Mouse (Mus musculus): ENCODE data around the gene Coro1c.
A peak's percentile ranks its signal among the peaks of the same experiment; 100 is the strongest.

Gene Coro1c

GRCm38 (mm10) chr5:113857631-113858030 lies 50.9 kb downstream of the Coro1c start:
- no peak for DNase-seq (ENCODE audit: low spot score in 2 of 2)

DNA sequence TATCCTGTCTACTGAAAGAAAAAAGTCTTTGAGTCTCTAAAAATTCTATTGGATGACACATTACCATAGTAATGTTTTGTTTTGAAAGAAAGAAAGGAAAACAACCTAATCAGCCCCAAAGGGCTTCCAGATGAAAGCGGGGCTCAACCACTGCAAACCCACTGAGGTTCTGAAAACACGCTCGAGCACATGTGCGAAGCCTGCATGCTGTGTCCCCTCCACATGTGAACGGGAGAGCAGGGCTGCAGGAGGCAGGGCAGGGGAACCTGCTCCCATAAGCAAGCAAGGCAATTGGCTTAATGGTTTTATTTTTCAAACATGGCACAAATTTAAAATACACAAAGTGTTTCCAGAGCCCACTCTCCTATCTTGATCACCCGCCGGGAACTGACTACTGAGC lies 51.9 kb downstream of the Coro1c start:
- DNase-seq (ENCODE audit: low spot score in 2 of 2) = no peak

DNA sequence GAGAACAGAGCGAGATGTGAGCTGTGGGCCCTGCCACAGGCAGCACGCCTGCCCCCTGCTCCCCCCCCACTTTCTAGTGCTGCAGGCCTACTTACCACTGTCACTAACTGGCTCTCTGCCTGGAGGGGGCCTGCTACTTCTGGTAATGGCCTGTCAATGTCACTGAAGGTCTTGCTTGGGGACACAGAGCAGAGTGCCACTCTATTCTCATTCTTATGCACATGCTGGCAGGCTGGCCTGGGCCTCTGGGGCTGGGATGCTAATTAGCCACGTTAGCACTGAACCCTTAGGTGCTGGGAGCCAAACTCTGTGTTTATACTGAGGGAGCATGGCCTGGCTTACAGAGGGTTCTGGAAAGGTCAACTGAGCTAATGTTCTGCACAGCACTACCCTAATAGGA lies 52.9 kb downstream of the Coro1c start:
- DNase-seq (ENCODE audit: low spot score in 2 of 2) = no peak

DNA sequence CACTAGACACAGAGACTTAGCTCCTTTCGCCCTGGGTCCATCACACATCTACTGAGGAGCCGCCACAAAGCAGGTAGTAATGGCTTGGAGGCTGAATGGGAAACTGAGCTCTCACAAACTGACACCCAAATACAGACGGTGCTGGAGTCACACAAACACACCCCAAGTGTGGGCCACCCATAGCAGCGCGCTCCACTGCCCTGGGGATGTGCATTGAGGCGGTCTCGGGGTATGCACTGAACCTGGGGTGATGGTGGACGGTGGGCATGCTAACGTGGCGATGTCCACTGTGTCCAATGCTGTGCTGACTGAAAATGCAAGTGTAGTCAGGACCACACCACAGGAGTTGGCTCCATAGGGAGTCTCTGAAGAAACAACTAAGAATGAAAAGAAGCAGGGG lies 53.4 kb downstream of the Coro1c start:
- DNase-seq (ENCODE audit: low spot score in 2 of 2) = no peak

- peak; percentile 70 to 85 for DNase-seq (ENCODE audit: low spot score in 2 of 2)
Measured at GRCm38 (mm10) chr5:113854494-113854893, 54.1 kb downstream of the Coro1c start.

- no peak for DNase-seq (ENCODE audit: low spot score in 2 of 2)
Measured at GRCm38 (mm10) chr5:113853541-113853940, 55.0 kb downstream of the Coro1c start.

DNA sequence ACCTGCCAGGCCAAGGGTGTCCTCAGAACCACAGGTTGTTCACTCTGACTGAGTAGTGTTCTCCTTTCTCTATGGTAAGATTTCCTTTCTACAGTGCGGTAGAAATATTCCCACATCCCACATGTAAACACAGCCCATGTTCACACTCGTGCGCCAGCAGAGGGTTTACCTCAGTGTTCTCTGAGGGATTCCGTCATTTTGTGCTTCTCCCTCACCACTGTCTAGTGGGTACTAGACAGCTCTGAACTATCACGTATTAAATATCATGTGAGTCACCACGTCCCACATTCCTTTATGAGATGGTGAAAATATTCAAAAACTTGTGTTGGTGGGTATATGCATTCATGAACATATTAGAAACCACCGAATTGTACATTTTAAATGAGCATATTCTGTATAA lies 56.1 kb downstream of the Coro1c start:
- DNase-seq (ENCODE audit: low spot score in 2 of 2) = no peak

- no peak for DNase-seq (ENCODE audit: low spot score in 2 of 2)
Measured at GRCm38 (mm10) chr5:113850680-113851230, 57.8 kb downstream of the Coro1c start.

DNA sequence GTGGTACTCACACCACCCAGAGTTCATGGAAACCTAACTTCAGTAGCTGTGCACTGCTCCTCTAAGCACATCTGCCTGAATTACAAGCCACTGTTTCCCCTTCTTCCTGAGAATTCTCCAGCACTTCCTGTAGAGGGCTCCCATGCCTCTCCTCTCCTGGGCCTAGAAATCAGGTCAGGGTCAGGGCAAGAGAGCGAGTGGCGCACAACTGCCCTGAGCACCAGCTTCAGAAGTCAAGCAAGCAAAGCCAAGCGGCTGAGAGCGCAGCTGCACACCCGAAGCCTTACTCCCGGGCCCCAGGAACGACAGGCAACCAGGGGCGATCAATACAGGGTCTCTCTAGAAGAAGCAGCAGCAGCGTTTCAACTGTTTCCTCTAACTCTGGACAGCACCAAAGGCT lies 60.9 kb downstream of the Coro1c start:
- no peak for DNase-seq (ENCODE audit: low spot score in 2 of 2)

DNA sequence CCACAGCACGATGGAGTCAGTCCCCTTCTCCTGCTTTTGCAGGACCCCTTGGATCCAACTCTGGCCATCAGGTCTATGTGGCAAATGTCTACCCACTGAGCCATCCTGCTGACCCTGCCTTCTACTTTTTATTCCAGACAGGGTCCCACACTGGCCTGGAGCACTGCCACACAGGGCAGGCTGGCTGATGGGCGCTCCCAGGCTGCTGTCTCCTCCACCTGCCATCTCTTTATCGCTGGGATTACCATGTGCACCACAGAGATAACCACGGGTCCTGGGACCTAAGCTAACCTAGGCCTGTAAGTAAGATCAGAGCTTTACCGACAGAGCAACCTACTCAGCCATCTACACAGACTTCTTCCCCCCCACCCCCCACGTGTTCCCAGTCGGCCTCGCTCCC lies 61.9 kb downstream of the Coro1c start:
- DNase-seq (ENCODE audit: low spot score in 2 of 2) = no peak

DNA sequence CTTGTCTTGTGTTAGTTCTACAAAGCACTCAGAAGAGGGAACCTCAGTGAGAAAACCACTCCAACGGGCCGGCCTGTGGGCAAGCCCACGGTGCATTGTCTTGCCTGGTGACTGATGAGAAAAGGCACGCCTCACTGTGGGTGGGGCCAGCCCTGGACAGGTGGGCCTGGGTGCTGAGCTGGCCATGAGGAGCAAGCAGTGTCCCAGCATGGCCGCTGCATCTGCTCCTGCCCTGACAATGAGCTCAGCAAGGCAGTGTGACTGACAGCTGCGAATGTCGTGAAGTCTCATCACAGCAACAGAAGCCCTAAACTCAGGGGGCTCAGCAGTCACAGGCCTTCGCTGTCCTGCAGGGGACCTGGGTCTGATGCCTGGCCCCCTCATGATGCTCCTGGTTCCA lies 62.9 kb downstream of the Coro1c start:
- DNase-seq (ENCODE audit: low spot score in 2 of 2) = no peak

GRCm38 (mm10) chr5:113844721-113845120 lies 63.8 kb downstream of the Coro1c start:
- peak in 1 of 2 experiments; percentile 56 for DNase-seq (ENCODE audit: low spot score in 2 of 2)

- DNase-seq (ENCODE audit: low spot score in 2 of 2) = no peak
Measured at GRCm38 (mm10) chr5:113844106-113844505, 64.5 kb downstream of the Coro1c start.

- no peak for DNase-seq (ENCODE audit: low spot score in 2 of 2)
Measured at GRCm38 (mm10) chr5:113842906-113843305, 65.7 kb downstream of the Coro1c start.

GRCm38 (mm10) chr5:113842244-113842643 lies 66.3 kb downstream of the Coro1c start:
- no peak for DNase-seq (ENCODE audit: low spot score in 2 of 2)

DNA sequence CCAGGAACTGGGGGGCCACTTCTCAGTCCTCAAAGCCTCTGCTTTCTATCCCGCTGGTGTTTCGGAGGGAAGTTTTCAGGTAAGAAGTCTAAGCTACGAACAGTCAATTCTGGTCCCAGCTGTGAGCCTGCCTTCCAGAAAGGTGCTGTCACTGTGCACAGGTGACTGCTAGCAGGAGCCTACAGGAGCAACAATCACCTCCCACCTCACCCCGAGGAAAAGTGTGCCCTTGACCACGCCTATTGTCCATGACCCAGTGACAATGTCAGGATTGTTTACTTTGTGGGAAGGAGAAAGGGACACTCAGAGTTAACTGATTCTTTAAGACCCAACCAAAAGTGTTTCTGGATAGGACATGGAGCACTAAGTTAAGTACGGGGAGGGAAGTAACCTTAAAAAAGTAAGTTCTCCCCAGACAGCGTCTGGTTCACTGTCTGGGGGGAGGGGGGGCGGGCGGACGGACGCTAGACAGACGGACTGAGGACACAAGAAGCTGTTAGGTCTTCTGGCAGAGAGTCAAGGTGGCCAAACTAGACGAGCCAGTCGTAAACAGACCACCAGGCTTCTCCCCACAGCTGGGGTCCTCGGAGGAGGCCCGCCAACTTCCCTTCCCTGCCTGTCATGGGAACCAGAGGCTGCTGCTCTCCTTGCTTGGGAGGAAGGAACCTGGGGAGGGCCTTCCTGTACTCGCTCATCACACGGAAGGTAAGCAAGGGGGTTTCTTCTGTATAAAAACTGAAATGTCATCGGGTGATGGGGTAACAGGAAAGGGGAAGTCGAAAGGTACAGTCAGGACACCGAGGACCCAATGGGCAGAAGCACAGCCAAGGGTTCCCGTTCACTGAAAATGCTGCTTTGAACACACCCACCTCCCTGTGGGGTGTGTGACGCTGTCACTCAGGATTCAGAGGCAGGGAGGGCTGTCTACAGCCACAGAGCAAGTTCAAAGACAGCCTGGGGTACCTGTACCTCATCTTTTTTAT lies 67.0 kb downstream of the Coro1c start:
- DNase-seq (ENCODE audit: low spot score in 2 of 2) = no peak

DNA sequence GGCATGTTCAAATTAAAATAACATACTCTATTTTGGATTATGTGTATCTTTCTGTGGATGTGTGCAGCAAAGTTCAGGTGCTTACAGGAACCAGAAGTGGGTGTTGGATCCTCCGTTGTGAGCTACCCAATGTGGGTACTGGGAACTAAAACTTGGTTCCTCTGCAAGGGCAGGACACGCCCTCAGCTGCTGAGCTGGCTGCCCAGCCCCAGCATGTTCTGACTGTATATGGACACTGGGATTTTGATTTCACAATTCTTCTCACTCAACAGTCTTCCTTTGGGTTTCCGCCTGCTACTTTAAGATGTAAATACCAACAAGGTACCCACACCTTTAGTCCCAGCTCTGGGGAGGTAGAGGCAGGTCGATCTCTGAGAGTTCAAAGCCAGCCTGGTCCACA lies 68.1 kb downstream of the Coro1c start:
- no peak for DNase-seq (ENCODE audit: low spot score in 2 of 2)

- DNase-seq (ENCODE audit: low spot score in 2 of 2) = no peak
Measured at GRCm38 (mm10) chr5:113836961-113837360, 71.6 kb downstream of the Coro1c start.

DNA sequence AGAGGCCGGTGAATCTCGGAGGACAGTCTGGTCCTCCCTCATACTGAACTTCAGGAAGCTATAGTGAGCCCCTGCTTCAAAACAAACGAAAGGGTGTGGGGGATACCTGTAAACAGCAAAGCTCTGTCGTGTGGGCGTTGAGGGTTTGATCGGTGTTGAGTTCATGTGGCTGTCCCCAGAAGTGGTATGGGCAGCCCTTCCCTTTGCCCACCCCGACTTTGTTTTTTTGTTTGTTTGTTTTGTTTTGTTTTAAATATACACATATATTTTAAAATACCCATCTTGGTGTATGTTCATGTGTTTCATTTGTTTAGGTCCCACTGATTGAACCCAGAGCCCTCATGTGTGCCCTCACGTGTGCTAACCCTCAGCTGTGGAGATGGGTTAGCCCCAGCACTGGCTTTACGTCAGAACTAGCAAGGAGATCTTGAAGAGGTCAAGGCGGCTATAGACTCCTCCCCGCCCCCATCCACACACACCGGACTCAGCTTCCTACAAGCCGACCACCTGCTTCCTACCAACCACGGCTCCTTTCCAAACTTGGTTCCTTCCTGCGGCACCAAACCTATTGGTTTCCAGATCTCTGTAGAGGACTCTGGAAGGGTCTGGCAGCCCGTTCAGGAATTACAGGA lies 75.1 kb downstream of the Coro1c start:
- no peak for DNase-seq (ENCODE audit: low spot score in 2 of 2)

DNA sequence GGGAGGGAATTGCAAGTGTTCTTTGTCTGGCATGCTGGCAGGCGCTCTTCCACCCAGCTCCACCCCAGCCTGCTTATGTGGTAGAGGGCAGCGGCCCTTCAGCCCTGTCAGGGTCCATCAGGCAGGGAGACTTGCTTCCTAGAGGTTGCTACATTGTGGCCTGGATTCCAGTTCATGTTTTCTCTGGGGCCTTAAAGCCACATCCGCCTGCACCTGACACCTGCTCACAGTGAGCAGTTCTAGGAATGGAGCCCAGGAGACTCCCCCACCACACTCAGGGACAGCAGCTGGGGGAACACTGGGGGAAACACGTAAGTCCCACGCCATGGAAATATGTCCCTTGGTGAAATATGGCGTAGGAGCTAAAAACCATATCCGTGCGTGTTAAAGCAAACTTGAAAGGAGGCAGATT lies 76.1 kb downstream of the Coro1c start, which contains the start of gene Selplg:
Gene Selplg, minus strand, starts transcription at position 155 of the 412 bp plus-strand sequence.
- DNase-seq (ENCODE audit: low spot score in 2 of 2) = no peak

GRCm38 (mm10) chr5:113831741-113832140 lies 76.8 kb downstream of the Coro1c start:
- DNase-seq (ENCODE audit: low spot score in 2 of 2) = no peak

- DNase-seq (ENCODE audit: low spot score in 2 of 2) = no peak
Measured at GRCm38 (mm10) chr5:113830796-113831195, 77.8 kb downstream of the Coro1c start.

DNA sequence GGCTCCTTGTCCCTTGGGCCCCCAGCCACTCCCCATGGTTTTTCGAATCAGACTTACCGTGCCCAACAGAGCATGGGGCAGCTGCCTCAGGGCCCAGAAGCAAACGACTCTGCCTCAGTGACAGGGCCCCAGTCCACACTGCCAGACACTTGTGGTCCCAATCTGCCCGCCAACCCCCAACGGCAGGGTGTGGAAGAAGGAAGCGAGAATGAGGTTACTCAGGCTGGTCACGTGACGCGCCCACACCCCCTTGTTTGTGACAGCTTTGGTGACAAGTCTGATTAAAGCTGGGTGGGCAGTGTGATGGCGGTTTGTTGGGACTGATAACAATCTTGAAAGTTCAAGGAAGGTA lies 78.3 kb downstream of the Coro1c start:
- no peak for DNase-seq (ENCODE audit: low spot score in 2 of 2)
